Mouse (Mus musculus): ENCODE measurements around the gene Cep41. TPM values are rescaled to one million over a fixed set of nuclear protein-coding genes. Genes with fewer than 3 reads are reported as not detected.

Cep41 gene
- 3.0 and 8.3 TPM in 2 replicates for polyA plus RNA-seq (2021; fragmentation: Nextera tagmentation)
- long read RNA-seq, experiment 1, transcript Cep41-201 (11 exons, 3,447 nt), result major isoform, 22 of 35 reads
- long read RNA-seq, experiment 1, partial matches to known transcripts, result 3 of 35 reads
- long read RNA-seq, experiment 1, other reads (novel, unspliced or antisense), result 8 of 35 reads
- long read RNA-seq, experiment 2, partial matches to known transcripts, result 0 of 2 reads
- long read RNA-seq, experiment 2, other reads (novel, unspliced or antisense), result 2 of 2 reads

DNA sequence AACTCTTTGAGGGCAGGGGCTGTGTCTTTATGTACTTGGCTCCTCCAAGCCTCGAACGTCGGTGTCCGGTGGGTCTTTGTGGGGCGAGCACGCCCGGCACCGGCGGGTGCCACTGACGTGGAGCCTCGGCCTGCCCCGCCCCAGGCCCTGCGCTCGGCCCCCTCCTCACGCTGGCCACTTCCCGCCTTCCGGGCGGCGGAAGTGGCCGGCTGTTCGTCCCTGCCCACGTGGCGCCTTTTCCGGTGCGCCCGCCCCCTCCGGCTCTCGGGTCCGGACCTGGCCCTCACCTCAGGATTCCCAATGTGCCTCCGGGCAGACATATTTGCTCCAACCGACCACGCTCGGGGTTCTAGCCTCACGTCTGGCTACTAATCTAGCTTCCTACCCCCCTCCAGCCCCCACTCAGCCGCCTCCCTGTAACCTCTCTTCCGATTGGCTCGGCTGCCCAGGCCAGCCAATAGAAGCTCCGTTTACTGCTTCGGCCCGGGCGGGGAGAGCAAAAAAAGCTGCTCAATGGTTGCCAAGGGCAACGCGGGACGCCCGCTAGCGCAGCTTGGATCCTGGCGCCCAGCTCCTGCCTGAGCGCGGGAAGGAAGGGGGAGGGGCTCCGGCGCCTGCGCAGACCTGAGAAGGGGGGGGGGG lies at the start of gene Cep41:
TSS of gene Cep41 (minus strand) at position 400 of the 642 bp plus-strand sequence.

DNA sequence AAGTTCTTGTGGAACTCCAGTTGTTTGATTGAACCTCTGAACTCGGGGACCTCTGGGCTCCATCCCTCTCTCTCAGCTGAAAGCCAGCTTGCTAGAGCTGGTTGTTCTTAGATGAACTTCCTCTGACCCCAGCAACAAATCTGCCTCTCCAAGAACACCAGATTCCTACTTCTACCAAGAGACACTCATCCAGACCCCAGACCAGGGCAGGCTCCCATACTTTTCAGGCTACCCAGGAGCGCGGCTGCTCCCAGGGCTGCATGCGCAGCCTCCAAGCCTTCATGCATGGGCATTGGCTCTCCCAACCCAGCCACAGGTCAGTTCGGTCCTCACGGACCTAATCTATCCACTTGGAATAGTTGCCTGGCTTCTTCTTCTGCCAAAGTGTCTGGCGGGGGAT lies 29.8 kb upstream of the Cep41 start, which contains the start of gene Mest:
TSS of gene Mest (plus strand) at position 217 of the 400 bp plus-strand sequence.

DNA sequence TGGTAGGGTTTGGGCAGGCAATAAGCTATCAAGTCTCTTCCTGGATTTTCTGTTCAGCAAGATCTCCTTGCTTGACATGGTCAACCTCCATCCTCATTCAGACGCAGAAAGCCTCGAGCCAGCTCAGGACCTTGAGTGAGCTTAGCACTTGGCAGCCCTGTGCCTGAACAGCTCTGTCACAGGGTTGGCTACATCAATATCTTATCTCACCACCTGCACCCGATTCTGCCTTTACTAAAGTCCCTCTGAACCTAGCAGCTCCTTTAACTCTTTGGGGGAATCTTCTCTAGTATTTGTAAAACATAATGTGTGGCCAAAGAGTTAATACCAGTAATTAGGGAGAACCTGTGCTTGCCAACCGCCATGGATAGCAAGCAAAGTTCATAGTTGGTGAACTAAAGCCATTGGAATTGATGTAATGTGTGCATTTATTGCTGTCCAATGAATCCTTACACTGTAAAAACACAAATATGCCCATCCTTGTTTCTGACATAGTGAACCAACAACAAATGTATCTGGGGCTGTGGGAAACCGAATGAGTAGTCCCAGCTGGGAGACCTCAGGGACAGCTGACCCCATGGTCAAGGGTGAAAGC lies 54.8 kb downstream of the Cep41 start, which contains the start of gene Cpa1:
TSS of gene Cpa1 (plus strand) at position 545 of the 595 bp plus-strand sequence.

DNA sequence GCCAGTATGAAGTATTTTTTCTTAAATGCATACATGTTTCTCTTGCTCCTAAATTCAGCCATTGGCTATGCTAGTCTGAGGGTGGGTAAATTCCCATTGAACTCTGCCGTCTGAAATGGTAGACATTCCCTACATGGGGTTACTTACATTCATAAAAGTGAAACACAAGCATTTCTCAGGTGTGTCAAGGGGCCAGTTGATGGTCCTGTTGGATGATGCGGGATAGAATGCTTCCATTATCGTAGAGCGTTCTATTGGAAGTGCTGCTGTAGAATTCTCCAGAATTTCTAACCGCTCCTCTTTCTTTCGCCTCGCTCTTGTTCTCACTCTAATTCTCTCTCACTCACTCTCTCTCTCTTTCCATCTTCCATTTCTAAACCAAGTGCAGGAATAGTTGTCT lies 82.8 kb downstream of the Cep41 start, which contains the start of gene Cpa5:
TSS of gene Cpa5 (plus strand) at position 301 of the 400 bp plus-strand sequence.

Other genes starting within 250 kb of the Cep41 start
- gene Tmem209, start 184.0 kb downstream of the Cep41 start, polyA plus RNA-seq (2021; fragmentation: Nextera tagmentation), result 28.7 and 41.4 TPM in 2 replicates
- gene Ssmem1, start 183.9 kb downstream of the Cep41 start, polyA plus RNA-seq (2021; fragmentation: Nextera tagmentation), result 0.16 and 0.25 TPM in 2 replicates
- 3.5 and 4.9 TPM in 2 replicates for gene Cpa2, start 152.2 kb downstream of the Cep41 start, polyA plus RNA-seq (2021; fragmentation: Nextera tagmentation)
- 0.18 and 0.32 TPM in 2 replicates for gene Cpa4, start 125.4 kb downstream of the Cep41 start, polyA plus RNA-seq (2021; fragmentation: Nextera tagmentation)
- gene Cpa5, start 82.7 kb downstream of the Cep41 start, polyA plus RNA-seq (2021; fragmentation: Nextera tagmentation), result 0.11 TPM in 1 of 2 replicates, not detected in the other
- not detected in 2 replicates for gene Cpa1, start 54.5 kb downstream of the Cep41 start, polyA plus RNA-seq (2021; fragmentation: Nextera tagmentation)
- 46.8 and 66.7 TPM in 2 replicates for gene Mest, start 29.8 kb upstream of the Cep41 start, polyA plus RNA-seq (2021; fragmentation: Nextera tagmentation)
- 50.0 and 79.0 TPM in 2 replicates for gene Copg2, start 203.0 kb upstream of the Cep41 start, polyA plus RNA-seq (2021; fragmentation: Nextera tagmentation)
- gene Tsga13, start 221.8 kb upstream of the Cep41 start, polyA plus RNA-seq (2021; fragmentation: Nextera tagmentation), result 0.10 TPM in 1 of 2 replicates, not detected in the other

Data from left cerebral cortex, adult 6 months (tissue).